Mouse (Mus musculus) CH12.LX (cell line): ENCODE measurements around the gene Mettl1. TPM values are rescaled to one million over a fixed set of nuclear protein-coding genes. Genes with fewer than 3 reads are reported as not detected.

Source experiments
- DNase-seq: peaks from one replicate; pipeline ENCODE4 v3.0.0-alpha.2; 2013; ENCODE audit errors: extremely low read depth
- H3K27ac ChIP-seq: 2 replicates; pipeline ENCODE4 v1.5.1; 2012; ENCODE audit warnings: low read depth, mild to moderate bottlenecking, control low read depth, moderate library complexity; ENCODE audit not compliant: insufficient read depth
- H3K27me3 ChIP-seq: replicated peaks from 2 replicates; pipeline ENCODE3; 2012; ENCODE audit warnings: inconsistent platforms
- H3K36me3 ChIP-seq, 2 experiments: replicated peaks in 1 of 2; 2 replicates each; pipeline versions ENCODE3 to v1.6.1; 2012; ENCODE audit warnings: inconsistent platforms in 1 of 2, low read length in 1 of 2, mild to moderate bottlenecking in 1 of 2, mixed read lengths in 1 of 2, moderate library complexity in 1 of 2; ENCODE audit not compliant: control insufficient read depth in 1 of 2, insufficient read depth in 1 of 2
- H3K4me1 ChIP-seq, 2 experiments: 2 replicates each; pipeline ENCODE4 v1.6.1; 2012; ENCODE audit warnings: inconsistent platforms in 1 of 2, moderate library complexity in 1 of 2; ENCODE audit not compliant: insufficient read depth in 2 of 2, control insufficient read depth in 1 of 2
- H3K4me2 ChIP-seq: 2 replicates; pipeline ENCODE4 v1.6.1; 2012; ENCODE audit warnings: low read depth, mild to moderate bottlenecking, control low read depth; ENCODE audit not compliant: poor library complexity, insufficient read depth, severe bottlenecking
- H3K4me3 ChIP-seq, 3 experiments: fragments of 150-350 bp in 1 of 3; sonication (generic) in 1 of 3; replicated peaks in 1 of 3; 2 replicates each; pipeline versions ENCODE3 to v1.5.1; 2011 to 2012; ENCODE audit warnings: low read depth in 2 of 3, low read length in 2 of 3, mild to moderate bottlenecking in 2 of 3, moderate library complexity in 2 of 3, control low read depth in 1 of 3, improper control_type of control experiment in 1 of 3, inconsistent platforms in 1 of 3, mixed read lengths in 1 of 3; ENCODE audit not compliant: poor library complexity in 1 of 3
- H3K79me2 ChIP-seq: replicated peaks from 2 replicates; pipeline ENCODE4 v1.6.1; 2012; ENCODE audit warnings: mild to moderate bottlenecking, moderate library complexity; ENCODE audit not compliant: control insufficient read depth, poor library complexity, insufficient read depth, severe bottlenecking; ENCODE audit errors: extremely low read depth
- H3K9ac ChIP-seq: 2 replicates; pipeline ENCODE4 v1.6.1; 2012; ENCODE audit warnings: low read depth, mild to moderate bottlenecking, control low read depth, moderate library complexity; ENCODE audit not compliant: insufficient read depth
- H3K9me3 ChIP-seq: replicated peaks from 2 replicates; pipeline ENCODE3; 2012; ENCODE audit warnings: low read length, inconsistent platforms, mixed read lengths
- BHLHE40 ChIP-seq: IDR thresholded peaks from 2 replicates; pipeline ENCODE4 v1.6.1; 2011; ENCODE audit warnings: mild to moderate bottlenecking, low read depth, low read length, improper control_type of control experiment
- CHD1 ChIP-seq: IDR thresholded peaks from 2 replicates; pipeline ENCODE4 v1.6.1; 2012; ENCODE audit warnings: low read depth, low read length, improper control_type of control experiment, inconsistent platforms
- CTCF ChIP-seq, 2 experiments: IDR thresholded peaks in 1 of 2; conservative IDR thresholded peaks in 1 of 2; 2 replicates each; pipeline ENCODE4 v1.5.1; 2011 to 2012; ENCODE audit warnings: low read depth in 2 of 2, low read length in 2 of 2, improper control_type of control experiment in 1 of 2, inconsistent platforms in 1 of 2, mild to moderate bottlenecking in 1 of 2, moderate library complexity in 1 of 2
- IRF4 ChIP-seq: IDR thresholded peaks from 2 replicates; pipeline ENCODE4 v1.6.1; 2014; ENCODE audit warnings: low read depth, mild to moderate bottlenecking, inconsistent platforms, low read length, improper control_type of control experiment
- JUN ChIP-seq: IDR thresholded peaks from 2 replicates; pipeline ENCODE4 v1.6.1; 2011; ENCODE audit warnings: low read depth, mild to moderate bottlenecking, low read length, improper control_type of control experiment, moderate library complexity; ENCODE audit not compliant: insufficient read depth
- MAZ ChIP-seq: IDR thresholded peaks from 2 replicates; pipeline ENCODE4 v1.6.1; 2012; ENCODE audit warnings: low read depth, mild to moderate bottlenecking, inconsistent platforms, low read length, improper control_type of control experiment, moderate library complexity
- MXI1 ChIP-seq: IDR thresholded peaks from 2 replicates; pipeline ENCODE4 v1.6.1; 2011; ENCODE audit warnings: mild to moderate bottlenecking, low read depth, low read length, improper control_type of control experiment
- NRF1 ChIP-seq: IDR thresholded peaks from 2 replicates; pipeline ENCODE4 v1.6.1; 2014; ENCODE audit warnings: low read depth, mild to moderate bottlenecking, inconsistent platforms, low read length, improper control_type of control experiment, moderate library complexity
- PAX5 ChIP-seq: IDR thresholded peaks from 2 replicates; pipeline ENCODE4 v1.6.1; 2012; ENCODE audit warnings: low read length, inconsistent platforms, mixed read lengths
- SIN3A ChIP-seq: IDR thresholded peaks from 2 replicates; pipeline ENCODE4 v1.6.1; 2012; ENCODE audit warnings: low read length, improper control_type of control experiment, inconsistent platforms
- UBTF ChIP-seq: IDR thresholded peaks from 2 replicates; pipeline ENCODE4 v1.6.1; 2012; ENCODE audit warnings: low read depth, mild to moderate bottlenecking, inconsistent platforms, low read length, improper control_type of control experiment, moderate library complexity
- dilution Hi-C: fragments of 300-500 bp; cut with MboI; formaldehyde crosslinking; loops from 2 replicates; pipeline ENCODE4 v1.14.3; 2020; ENCODE audit warnings: low sequenced_read_pairs; ENCODE audit not compliant: extremely low pct_unique_long_range_greater_than_20kb, extremely low pct_ligation_motif_present
- in situ Hi-C: fragments of 300-500 bp; cut with MboI; formaldehyde crosslinking; loops from 3 replicates; pipeline ENCODE4 v1.14.3; 2019; ENCODE audit warnings: low sequenced_read_pairs, low pct_ligation_motif_present, low pct_unique_long_range_greater_than_20kb, mixed read lengths
- polyA plus RNA-seq: library from polyadenylated mRNA; unstranded; fragments of >175 nt; gene quantifications from 2 replicates; pipeline ENCODE4 v1.2.1, GENCODE M21; 2012; ENCODE audit warnings: low read depth; ENCODE audit not compliant: insufficient read length
- total RNA-seq, 2 experiments: library from RNA; depleted of rRNA; stranded (reverse); fragments of 300-350 nt in 1 of 2; fragments of >200 nt in 1 of 2; gene quantifications; 2 replicates each; pipeline ENCODE4 v1.2.3; 2012 to 2014

Mettl1 gene
- total and polyA plus RNA-seq, 3 experiments, result 21.6 to 49.4 (median 28.4) TPM

- peaks cover 12 to 40% of the 10 kb centered on the region in 2 experiments for H3K4me1 ChIP-seq
- H3K4me3 ChIP-seq, result peak overlapping the region; percentile 42 to 90 (median 58)
- peak overlapping the region; percentile 69 for H3K4me2 ChIP-seq
- H3K27me3 ChIP-seq, result peaks cover 37% of the 10 kb centered on the region
- TF ChIP-seq UBTF (peak; percentile 25; the same call in 1 of the 2 replicates), IRF4 (no peak)
- peak overlapping the region; percentile 91 for H3K9ac ChIP-seq
- H3K9me3 ChIP-seq, result no peaks in the 10 kb centered on the region
- H3K36me3 ChIP-seq, result peaks cover 13 to 15% of the 10 kb centered on the region in 2 experiments
- H3K27ac ChIP-seq, result no peak overlapping the region
- DNase-seq, result no peak
- dilution Hi-C loops (no loop called here), in situ Hi-C loops (no loop called here)
- peaks cover 8% of the 10 kb centered on the region for H3K79me2 ChIP-seq
Observed at GRCm38 (mm10) chr10:127059174-127059967, 18.2 kb downstream of the Mettl1 start.

DNA sequence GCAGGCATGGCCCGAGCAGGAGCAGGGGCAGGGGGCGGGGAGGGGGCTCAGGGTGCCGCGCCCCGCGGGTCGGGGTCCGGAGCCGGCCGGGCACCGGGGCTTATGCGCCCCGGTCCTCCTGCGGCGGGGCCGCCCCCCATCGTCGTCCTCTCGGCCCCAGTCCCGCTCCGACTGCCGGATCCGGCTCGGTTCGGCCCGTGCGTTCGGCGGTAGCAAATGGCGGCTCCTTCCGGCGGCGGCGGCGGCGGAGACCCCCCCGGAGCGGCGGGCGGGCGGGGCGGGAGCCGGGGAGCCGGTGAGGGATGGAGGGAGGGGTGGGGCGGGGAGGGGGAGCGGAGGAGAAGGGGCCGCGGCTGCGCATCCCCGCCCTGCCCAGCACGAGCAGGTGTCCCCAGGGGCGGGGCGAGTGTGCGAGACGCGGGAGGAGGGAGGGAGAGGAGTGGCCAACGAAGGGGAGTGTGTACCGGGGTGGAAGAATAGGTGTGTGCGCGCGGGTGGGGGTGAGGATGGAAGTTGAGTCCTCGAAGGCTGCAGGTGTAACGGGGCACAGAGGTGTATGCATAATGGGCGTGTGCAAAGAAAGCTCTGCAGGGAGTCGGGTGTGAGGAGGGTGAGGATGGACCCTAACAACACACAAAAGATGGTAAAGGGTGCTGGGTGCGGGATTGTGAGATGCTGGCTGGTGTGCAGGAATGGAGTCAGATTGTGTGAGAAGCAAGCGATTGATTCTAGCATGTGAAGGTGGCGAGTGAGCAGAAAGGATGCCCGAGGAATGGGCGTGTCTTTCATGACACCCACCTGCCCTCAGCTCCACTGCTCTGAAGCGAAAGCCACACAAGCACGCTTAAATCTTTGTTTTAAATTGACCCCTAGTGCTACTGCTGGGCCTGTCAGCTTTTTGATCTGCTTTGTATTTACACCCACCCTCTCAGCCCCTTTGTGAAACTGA, 19.0 kb downstream of the Mettl1 start, which contains the start of gene March9:
TSS of gene March9 (minus strand) at position 217 of the 949 bp plus-strand sequence.
- in situ Hi-C loops (no loop called here), dilution Hi-C loops (no loop called here)
- Histone ChIP-seq H3K9ac (peak within 1 kb of the TSS; percentile 91), H3K79me2 (peaks cover 16% of the 10 kb centered on the region), H3K4me2 (peak within 1 kb of the TSS; percentile 69), H3K27ac (no peak within 1 kb of the TSS), H3K4me1 (peaks cover 14 to 45% of the 10 kb centered on the region in 2 experiments), H3K9me3 (no peaks in the 10 kb centered on the region), H3K36me3 (peaks cover 20 to 22% of the 10 kb centered on the region in 2 experiments), H3K4me3 (peak within 1 kb of the TSS; percentile 42 to 90 (median 58)), H3K27me3 (peaks cover 37% of the 10 kb centered on the region)
- TF ChIP-seq CTCF (conservative IDR thresholded peaks at IDR 0.05 in 1 of 2, IDR thresholded peaks at IDR 0.05 in 1 of 2; ENCODE audit: low read depth in 2 of 2, low read length in 2 of 2) (no peak), UBTF (peak; percentile 11; the same call in 1 of the 2 replicates), MAZ (peak; percentile 92), MXI1 (peak; percentile 34; the same call in 1 of the 2 replicates), NRF1 (peak; percentile 81), PAX5 (no peak), BHLHE40 (peak; percentile 75), JUN (no peak), CHD1 (no peak), SIN3A (peak; percentile 69; the same call in 1 of the 2 replicates)
- DNase-seq, result peak; percentile 48
